Comparison of ENCODE assay signal across 9 mouse cellular contexts in the genomic region with DNA sequence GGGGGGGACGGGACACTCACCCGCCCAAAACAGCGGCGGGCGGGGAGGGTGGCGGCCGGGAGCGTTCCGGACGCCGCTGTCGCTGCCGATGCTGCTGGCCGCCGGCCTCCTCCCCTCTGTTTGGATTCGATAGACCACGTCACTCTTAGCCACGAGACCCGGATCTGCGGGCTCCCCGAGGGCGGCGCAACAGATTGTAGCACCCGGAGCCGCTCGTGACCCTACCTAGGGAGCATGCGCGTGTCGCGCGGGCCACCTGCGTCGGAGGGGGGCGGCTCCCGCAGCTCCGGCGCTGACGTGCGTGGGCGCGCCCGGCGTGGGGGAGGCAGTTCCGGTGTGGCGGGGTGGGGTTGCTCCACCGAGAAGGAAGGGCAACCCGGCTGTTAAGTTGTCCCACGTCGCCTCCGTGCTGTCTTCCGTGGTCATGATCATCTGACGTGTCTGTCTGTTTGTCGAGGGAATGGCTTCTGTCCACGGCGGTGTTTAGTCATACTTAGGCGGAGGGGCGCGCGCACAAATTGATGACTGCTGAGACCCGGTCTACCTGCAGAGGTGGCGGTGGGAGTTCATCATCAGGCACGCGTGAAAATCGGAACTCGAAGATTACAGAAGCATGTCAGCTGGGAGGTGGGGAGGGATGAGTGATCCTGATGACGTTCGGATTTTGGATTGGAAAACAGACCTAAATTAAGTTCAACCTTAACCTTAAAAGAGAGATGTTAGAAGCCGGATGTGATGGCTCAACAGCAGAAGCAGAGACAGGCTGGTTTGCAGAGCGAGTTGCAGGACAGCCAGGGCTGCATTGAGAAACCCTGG. TPM values are rescaled to one million over a fixed set of nuclear protein-coding genes. Genes with fewer than 3 reads are reported as not detected.
DNase-seq lines count a peak whose midpoint lies in the region; ATAC-seq and TF ChIP-seq lines count a peak whose summit lies in the region.
"Had no signal": no experiment of that assay in that cellular context is flagged by ENCODE, and none has a peak within 500 bp of the region (broad histone marks: within the 10 kb centered on the region; RNA-seq: fewer than 3 reads in every experiment).

Gm43552 (minus strand) TSS at position 118 of the 816 bp plus-strand sequence.

- peaks cover 14% of the 10 kb centered on the region for H3K4me1 ChIP-seq in brown adipose tissue, adult 24 weeks (ENCODE audit: control insufficient read depth, insufficient read depth, insufficient read length, low read length)
- H3K4me1 ChIP-seq in heart, embryonic 13.5 days: peaks cover 46% of the 10 kb centered on the region
- no peaks in the 10 kb centered on the region; the same call in 1 of the 2 replicates for H3K4me1 ChIP-seq in kidney, postnatal 0 days (replicated peaks; ENCODE audit: insufficient read depth, low read length)
- peaks cover 7% of the 10 kb centered on the region for H3K4me1 ChIP-seq in liver, embryonic 11.5 days (replicated peaks; ENCODE audit: control insufficient read depth, insufficient read depth, low read length)

- peak within 1 kb of the TSS; percentile 72 for H3K4me3 ChIP-seq in brown adipose tissue, adult 24 weeks (ENCODE audit: insufficient read depth, low read depth, low read length)
- peak within 1 kb of the TSS; percentile 95 for H3K4me3 ChIP-seq in heart, embryonic 13.5 days
- H3K4me3 ChIP-seq in kidney, postnatal 0 days (replicated peaks; ENCODE audit: low read depth, low read length): peak within 1 kb of the TSS; percentile 93
- peak within 1 kb of the TSS; percentile 86 for H3K4me3 ChIP-seq in liver, embryonic 11.5 days (ENCODE audit: low read depth, low read length)
- H3K4me3 ChIP-seq in myocyte: peak within 1 kb of the TSS; percentile 62

- TF ChIP-seq POLR2A in myocyte (IDR thresholded peaks at IDR 0.05; ENCODE audit: insufficient read length, low read depth): peak; percentile 93

- TF ChIP-seq CTCF in kidney, postnatal 0 days (IDR thresholded peaks at IDR 0.05; ENCODE audit: low read depth): peak; percentile 16; the same call in 1 of the 2 replicates

- DNase-seq in kidney, postnatal 0 days (ENCODE audit: low spot score): peak; percentile 97
- peak; percentile 89 for DNase-seq in liver, embryonic 11.5 days (ENCODE audit: low spot score)
- peak; percentile 92 to 95 for DNase-seq in spleen, postnatal 4 days (ENCODE audit: low spot score in 2 of 2)

- peak within 1 kb of the TSS; percentile 95 for H3K4me2 ChIP-seq in heart, embryonic 13.5 days
- H3K4me2 ChIP-seq in kidney, postnatal 0 days (ENCODE audit: low read length): peak within 1 kb of the TSS; percentile 91
- peak within 1 kb of the TSS; percentile 83 for H3K4me2 ChIP-seq in liver, embryonic 11.5 days
- H3K4me2 ChIP-seq in myocyte (ENCODE audit: low read depth): peak within 1 kb of the TSS; percentile 92

- ATAC-seq in CD4-positive, CD25-positive, alpha-beta regulatory T cell, adult 4 months: peak; percentile 84
- peak; percentile 94 for ATAC-seq in erythroid progenitor cell, adult 5-6 weeks (replicated peaks; ENCODE audit: low FRiP score, poor library complexity, severe bottlenecking)
- peak; percentile 98 for ATAC-seq in heart, embryonic 13.5 days (ENCODE audit: extremely low read depth, insufficient number of reproducible peaks, low FRiP score, low TSS enrichment)
- ATAC-seq in kidney, postnatal 0 days (replicated peaks; ENCODE audit: low FRiP score, low read depth): peak; percentile 97
- peak; percentile 95 for ATAC-seq in liver, embryonic 11.5 days (replicated peaks; ENCODE audit: low FRiP score)

- H3K27ac ChIP-seq in brown adipose tissue, adult 24 weeks (replicated peaks; ENCODE audit: low read depth, low read length): peak within 1 kb of the TSS; percentile 88
- peak within 1 kb of the TSS; percentile 99 for H3K27ac ChIP-seq in heart, embryonic 13.5 days (replicated peaks)
- peak within 1 kb of the TSS; percentile 99 for H3K27ac ChIP-seq in kidney, postnatal 0 days
- H3K27ac ChIP-seq in liver, embryonic 11.5 days (ENCODE audit: low read depth, low read length): peak within 1 kb of the TSS; percentile 88

- H3K9me3 ChIP-seq in heart, embryonic 13.5 days: no peaks in the 10 kb centered on the region
- H3K9me3 ChIP-seq in kidney, postnatal 0 days (replicated peaks; ENCODE audit: low read length): no peaks in the 10 kb centered on the region
- H3K9me3 ChIP-seq in liver, embryonic 11.5 days (ENCODE audit: control insufficient read depth, low read length): no peaks in the 10 kb centered on the region

- H3K79me2 ChIP-seq in myocyte (ENCODE audit: control insufficient read depth, insufficient read depth): peaks cover 35% of the 10 kb centered on the region

- no peaks in the 10 kb centered on the region for H3K27me3 ChIP-seq in heart, embryonic 13.5 days (replicated peaks)
- no peaks in the 10 kb centered on the region for H3K27me3 ChIP-seq in kidney, postnatal 0 days (ENCODE audit: insufficient read depth, low read length)
- no peaks in the 10 kb centered on the region for H3K27me3 ChIP-seq in liver, embryonic 11.5 days (replicated peaks; ENCODE audit: control insufficient read depth, insufficient read depth, low read length)
- H3K27me3 ChIP-seq in myocyte (ENCODE audit: control insufficient read depth, insufficient read depth, insufficient read length): no peaks in the 10 kb centered on the region

- H3ac ChIP-seq in myocyte (ENCODE audit: control insufficient read depth, insufficient read length): peak within 1 kb of the TSS; percentile 51

- peak within 1 kb of the TSS; percentile 99 for H3K9ac ChIP-seq in heart, embryonic 13.5 days
- H3K9ac ChIP-seq in kidney, postnatal 0 days (ENCODE audit: low read depth, low read length): peak within 1 kb of the TSS; percentile 97
- H3K9ac ChIP-seq in liver, embryonic 11.5 days (ENCODE audit: low read depth, low read length): peak within 1 kb of the TSS; percentile 85

- H3K36me3 ChIP-seq in heart, embryonic 13.5 days: peaks cover 11% of the 10 kb centered on the region; the same call in 1 of the 2 replicates
- H3K36me3 ChIP-seq in kidney, postnatal 0 days (ENCODE audit: insufficient read depth, low read length): no peaks in the 10 kb centered on the region
- no peaks in the 10 kb centered on the region for H3K36me3 ChIP-seq in liver, embryonic 11.5 days (ENCODE audit: control insufficient read depth, insufficient read depth, low read length)
- H3K36me3 ChIP-seq in myocyte (ENCODE audit: control insufficient read depth, insufficient read depth): no peaks in the 10 kb centered on the region

- WGBS in heart, embryonic 13.5 days: under 1% methylated on average over 69 of the region's 69 CpGs
- under 1% methylated on average over 66 of the region's 69 CpGs for WGBS in kidney, postnatal 0 days
- under 1% methylated on average over 69 of the region's 69 CpGs for WGBS in liver, embryonic 11.5 days

TF ChIP-seq in myocyte, 11 proteins besides CTCF, POLR2A, EP300 and RAD21:
- TF ChIP-seq TCF3 (IDR thresholded peaks at IDR 0.05; ENCODE audit: insufficient read length, low read depth) (peak; percentile 27), SRF (IDR thresholded peaks at IDR 0.05; ENCODE audit: control insufficient read depth, insufficient read length, low read depth) (no peak), MYOD1 (IDR thresholded peaks at IDR 0.05; ENCODE audit: control insufficient read depth in 1 of 3, insufficient read length in 2 of 3, low read depth in 2 of 3) (peak in 2 of 3 experiments; percentile 34 to 82), POLR2AphosphoS2 (IDR thresholded peaks at IDR 0.05; ENCODE audit: insufficient read length, low read depth) (peak; percentile 90), REST (IDR thresholded peaks at IDR 0.05; ENCODE audit: insufficient read depth, insufficient read length) (no peak), E2F4 (IDR thresholded peaks at IDR 0.05; ENCODE audit: insufficient read depth) (no peak), TCF12 (IDR thresholded peaks at IDR 0.05; ENCODE audit: insufficient read depth, poor library complexity, severe bottlenecking) (no peak), MYOG (IDR thresholded peaks at IDR 0.05; ENCODE audit: control insufficient read depth in 1 of 3, insufficient read depth in 1 of 3, insufficient read length in 2 of 3, low read depth in 2 of 3) (peak in 2 of 3 experiments; percentile 67 to 69), USF1 (IDR thresholded peaks at IDR 0.05; ENCODE audit: low read depth) (no peak), CEBPB (IDR thresholded peaks at IDR 0.05; ENCODE audit: insufficient read depth, poor library complexity, severe bottlenecking) (no peak), MAX (IDR thresholded peaks at IDR 0.05; ENCODE audit: low read depth) (no peak)

RNA-seq across cellular contexts. Expression of gene Gm43552, which starts in this region (rescaled TPM):
- not detected for polyA plus RNA-seq in CD4-positive, CD25-positive, alpha-beta regulatory T cell, adult 4 months (2017; shearing (Covaris generic))
- not detected in 2 replicates for polyA plus RNA-seq in brown adipose tissue, adult 24 weeks (2012; ENCODE audit: insufficient read depth, insufficient read length, missing spikeins)
- not detected in 2 replicates for total RNA-seq in erythroid progenitor cell, adult 5-6 weeks (2015; ENCODE audit: low replicate concordance)
- not detected in 2 replicates for total RNA-seq in erythroid progenitor cell, adult 5-6 weeks (2017; ENCODE audit: low replicate concordance)
- 1.9 TPM in 1 of 2 replicates, not detected in the other for polyA plus RNA-seq in heart, embryonic 13.5 days (2015; fragmentation: Nextera tagmentation; extraction: Ambion mirVana)
- 0.96 TPM in 1 of 2 replicates, not detected in the other for polyA plus RNA-seq in kidney, postnatal 0 days (2015; fragmentation: Nextera tagmentation; extraction: Ambion mirVana)
- not detected in 2 replicates for polyA plus RNA-seq in liver, embryonic 11.5 days (2014; fragmentation: Nextera tagmentation; extraction: Ambion mirVana)
- polyA plus RNA-seq in myocyte (2012; fragmentation: generic; extraction: Trizol): not detected
- polyA plus RNA-seq: large intestine, adult 2 months had no signal

Comparison
In these comparisons a context has a peak if more than half of its experiments do, and no peak if none do; other contexts are left out.
1. Peak in every context shown above with its lines: DNase-seq, ATAC-seq, H3K4me3 ChIP-seq and H3K27ac ChIP-seq.
2. Peak in ATAC-seq in CD4-positive, CD25-positive, alpha-beta regulatory T cell, adult 4 months; RNA of the gene not detected or under 1 TPM.
3. Peak in ATAC-seq in erythroid progenitor cell, adult 5-6 weeks; RNA of the gene not detected or under 1 TPM.
4. Peak in DNase-seq, ATAC-seq, H3K4me3 ChIP-seq, H3K27ac ChIP-seq, H3K9ac ChIP-seq and H3K4me2 ChIP-seq in kidney, postnatal 0 days; RNA of the gene not detected or under 1 TPM.
5. Peak in DNase-seq, ATAC-seq, H3K4me3 ChIP-seq, H3K27ac ChIP-seq, H3K9ac ChIP-seq and H3K4me2 ChIP-seq in liver, embryonic 11.5 days; RNA of the gene not detected or under 1 TPM.